Mouse (Mus musculus) kidney, adult 2 months (tissue): ENCODE results near the gene Raver1. TPM values are rescaled to one million over a fixed set of nuclear protein-coding genes. Genes with fewer than 3 reads are reported as not detected.

ENCODE experiments used
- DNase-seq: peaks from one replicate; pipeline ENCODE4 v3.0.0; 2021
- H3K27ac ChIP-seq: fragments of 200-500 bp; 2 replicates; pipeline ENCODE4 v1.5.1; 2012; ENCODE audit warnings: low read depth, low read length, control low read depth, inconsistent platforms; ENCODE audit not compliant: insufficient read depth
- H3K27me3 ChIP-seq: fragments of 200-500 bp; replicated peaks from 2 replicates; pipeline ENCODE4 v1.6.1; 2012; ENCODE audit warnings: mild to moderate bottlenecking, moderate library complexity, low read length, inconsistent platforms; ENCODE audit not compliant: control insufficient read depth, insufficient read depth
- H3K36me3 ChIP-seq: fragments of 200-500 bp; 2 replicates; pipeline ENCODE4 v1.6.1; 2012; ENCODE audit warnings: mild to moderate bottlenecking, moderate library complexity, low read length, inconsistent platforms; ENCODE audit not compliant: control insufficient read depth, insufficient read depth
- H3K4me1 ChIP-seq: fragments of 200-500 bp; 2 replicates; pipeline ENCODE4 v1.6.1; 2011; ENCODE audit warnings: low read length; ENCODE audit not compliant: control insufficient read depth, insufficient read depth
- H3K4me3 ChIP-seq: fragments of 200-500 bp; 2 replicates; pipeline ENCODE4 v1.5.1; 2011; ENCODE audit warnings: mild to moderate bottlenecking, low read depth, low read length, control low read depth; ENCODE audit not compliant: insufficient read depth
- CTCF ChIP-seq: fragments of 200-500 bp; conservative IDR thresholded peaks from 2 replicates; pipeline ENCODE4 v1.5.1; 2011; ENCODE audit warnings: low read depth, mild to moderate bottlenecking, control low read depth, low read length, moderate library complexity, mixed read lengths; ENCODE audit not compliant: insufficient read depth, insufficient read length
- POLR2A ChIP-seq: fragments of 200-500 bp; IDR thresholded peaks from one replicate; pipeline ENCODE4 v1.6.1; 2011; ENCODE audit warnings: low read depth, low read length, control low read depth
- WGBS: fragments of 180-500 bp; shearing (Covaris S2); methylation state at CpG from one replicate; pipeline ENCODE4 v1.1.7; 2018; 5-methylcytosine and 5-hydroxymethylcytosine counted together
- polyA plus RNA-seq: library from polyadenylated mRNA; depleted of rRNA; stranded (reverse); fragments of >200 nt; gene quantifications from 2 replicates; pipeline ENCODE4 v1.2.3, GENCODE M21; 2012; rRNA removed

The Raver1 gene
- polyA plus RNA-seq = 45.8 and 47.3 TPM in 2 replicates

DNA sequence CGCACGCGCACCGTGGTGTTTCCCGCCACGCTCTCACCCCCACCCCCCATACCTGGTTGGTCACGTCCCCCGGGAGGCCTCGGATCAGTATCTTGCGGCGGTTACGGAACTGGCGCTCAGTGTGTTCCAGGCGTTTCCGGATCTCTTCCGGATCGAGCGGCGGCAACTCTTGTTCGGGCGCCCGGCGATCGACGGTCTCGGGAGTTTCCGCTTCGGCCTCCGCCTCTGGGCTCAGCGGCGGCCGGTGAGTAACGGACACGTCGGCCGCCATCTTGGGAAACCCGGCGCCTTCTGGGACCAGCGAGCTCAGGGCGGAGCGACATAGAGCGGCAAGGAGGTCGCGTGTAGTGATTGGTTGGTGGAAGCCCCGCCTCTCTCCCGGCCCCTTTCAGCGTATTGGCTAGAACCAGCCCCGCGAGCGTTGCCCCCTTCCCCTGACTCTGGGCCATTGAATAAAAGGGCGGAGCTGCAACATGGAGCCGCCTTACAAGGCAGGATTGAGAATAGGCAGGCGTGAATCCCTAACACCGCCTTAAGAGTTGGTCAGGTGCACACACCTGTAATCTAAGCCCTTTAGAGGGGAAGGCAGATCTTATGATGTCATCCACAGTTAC lies at the start of gene Raver1, which contains the start of gene Gm38431:
Gene Raver1 (minus strand): TSS at position 302 of the 614 bp plus-strand sequence.
Gene Gm38431 (minus strand): TSS at position 291 of the 614 bp plus-strand sequence.
- under 1% methylated on average over 54 of the region's 54 CpGs for WGBS

DNA sequence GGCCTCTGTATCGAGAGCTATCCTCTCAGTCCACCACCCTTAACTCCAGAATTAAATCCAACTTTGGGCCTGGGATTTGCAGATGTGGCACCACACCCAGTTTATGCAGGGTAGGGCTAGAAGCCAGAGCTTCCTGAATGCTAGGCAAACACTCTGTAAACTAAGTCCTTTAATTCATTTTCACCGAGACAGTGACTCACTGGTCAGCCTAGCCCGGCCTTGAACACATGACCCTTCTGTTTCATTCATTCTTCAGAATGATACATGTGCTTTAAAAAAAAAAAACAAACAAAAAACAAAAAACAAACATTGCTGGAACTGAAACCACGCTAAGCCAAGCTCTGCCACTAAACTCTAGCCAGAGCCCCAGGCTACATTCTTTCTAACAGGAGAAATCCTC lies 46.6 kb upstream of the Raver1 start:
- H3K4me1 ChIP-seq = peaks cover 6% of the 10 kb centered on the region
- TF ChIP-seq CTCF = no peak
- no peak for TF ChIP-seq POLR2A
- H3K27ac ChIP-seq = no peak overlapping the region
- no peak for DNase-seq
- H3K27me3 ChIP-seq = no peaks in the 10 kb centered on the region
- no peak overlapping the region for H3K4me3 ChIP-seq
- H3K36me3 ChIP-seq = no peaks in the 10 kb centered on the region; the same call in none of the 2 replicates
- WGBS = 70% methylated on average over 4 of the region's 4 CpGs

More for the DNA sequence above, at the start of gene Raver1, which contains the start of gene Gm38431:
- no peaks in the 10 kb centered on the region for H3K27me3 ChIP-seq
- H3K36me3 ChIP-seq = 0 out of 2 replicates have a peak, but pooled peaks cover 1% of the 10 kb centered on the region
- TF ChIP-seq POLR2A = no peak
- TF ChIP-seq CTCF = no peak
- H3K4me1 ChIP-seq = peaks cover 4% of the 10 kb centered on the region; the same call in 1 of the 2 replicates
- H3K27ac ChIP-seq = peak within 1 kb of the TSS; percentile 68
- peak within 1 kb of the TSS; percentile 78 for H3K4me3 ChIP-seq
- peak; percentile 99 for DNase-seq

DNA sequence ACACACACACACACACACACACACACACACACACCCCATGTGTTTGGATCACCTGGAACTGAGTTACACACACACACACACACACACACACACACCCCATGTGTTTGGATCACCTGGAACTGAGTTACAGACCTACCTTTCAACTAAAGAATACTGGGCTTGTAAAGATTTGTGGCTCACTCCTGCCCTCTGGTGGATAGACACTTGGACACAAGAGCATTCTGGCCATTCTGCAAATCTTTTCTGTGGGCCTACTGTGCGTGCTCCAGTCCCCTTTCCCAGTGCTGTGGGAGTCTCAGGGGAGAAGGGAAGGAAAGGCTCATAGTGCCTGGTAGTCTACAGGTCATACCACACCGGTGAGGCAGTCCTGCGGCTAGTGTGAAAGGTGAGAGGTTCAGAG lies 45.4 kb upstream of the Raver1 start:
- Histone ChIP-seq H3K36me3 (no peaks in the 10 kb centered on the region; the same call in none of the 2 replicates), H3K4me1 (peaks cover 6% of the 10 kb centered on the region), H3K27me3 (no peaks in the 10 kb centered on the region), H3K4me3 (no peak overlapping the region), H3K27ac (peak overlapping the region; percentile 26; the same call in 1 of the 2 replicates)
- peak; percentile 69 for DNase-seq
- TF ChIP-seq POLR2A = no peak
- TF ChIP-seq CTCF = peak; percentile 56
- 57% methylated on average over 3 of the region's 3 CpGs for WGBS

DNA sequence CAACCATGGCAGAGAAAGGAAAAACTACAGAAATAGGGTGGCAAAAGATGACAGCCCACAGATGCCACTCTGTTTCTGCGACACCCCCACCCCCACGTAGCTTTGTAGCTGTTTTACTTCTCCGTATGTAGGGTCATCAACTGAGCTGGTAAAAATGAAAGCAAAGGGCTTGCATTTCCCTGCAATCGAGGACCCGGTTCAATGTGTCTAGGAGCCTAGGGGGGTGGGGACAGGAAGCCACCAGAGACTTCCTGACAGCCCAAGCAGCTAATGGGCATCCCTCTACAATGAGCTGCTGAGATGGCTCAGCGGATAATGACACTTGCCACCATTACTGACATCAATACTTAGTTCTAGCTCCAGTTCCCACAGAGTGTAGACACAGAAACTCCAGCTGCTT lies 44.6 kb upstream of the Raver1 start:
- no peaks in the 10 kb centered on the region for H3K27me3 ChIP-seq
- DNase-seq = peak; percentile 59
- no peak overlapping the region for H3K4me3 ChIP-seq
- peaks cover 6% of the 10 kb centered on the region for H3K4me1 ChIP-seq
- no peaks in the 10 kb centered on the region for H3K36me3 ChIP-seq
- TF ChIP-seq CTCF (no peak), POLR2A (no peak)
- H3K27ac ChIP-seq = peak overlapping the region; percentile 70
- WGBS = 67% methylated on average over 6 of the region's 6 CpGs

- DNase-seq = no peak
- H3K4me1 ChIP-seq = peaks cover 6% of the 10 kb centered on the region
- H3K4me3 ChIP-seq = no peak overlapping the region
- peak overlapping the region; percentile 70 for H3K27ac ChIP-seq
- no peaks in the 10 kb centered on the region for H3K36me3 ChIP-seq
- H3K27me3 ChIP-seq = no peaks in the 10 kb centered on the region
- 43% methylated on average over 1 of the region's 1 CpGs for WGBS
- TF ChIP-seq CTCF (no peak), POLR2A (no peak)
These were observed 44.2 kb upstream of the Raver1 start for GRCm38 (mm10) chr9:21135941-21136381.

DNA sequence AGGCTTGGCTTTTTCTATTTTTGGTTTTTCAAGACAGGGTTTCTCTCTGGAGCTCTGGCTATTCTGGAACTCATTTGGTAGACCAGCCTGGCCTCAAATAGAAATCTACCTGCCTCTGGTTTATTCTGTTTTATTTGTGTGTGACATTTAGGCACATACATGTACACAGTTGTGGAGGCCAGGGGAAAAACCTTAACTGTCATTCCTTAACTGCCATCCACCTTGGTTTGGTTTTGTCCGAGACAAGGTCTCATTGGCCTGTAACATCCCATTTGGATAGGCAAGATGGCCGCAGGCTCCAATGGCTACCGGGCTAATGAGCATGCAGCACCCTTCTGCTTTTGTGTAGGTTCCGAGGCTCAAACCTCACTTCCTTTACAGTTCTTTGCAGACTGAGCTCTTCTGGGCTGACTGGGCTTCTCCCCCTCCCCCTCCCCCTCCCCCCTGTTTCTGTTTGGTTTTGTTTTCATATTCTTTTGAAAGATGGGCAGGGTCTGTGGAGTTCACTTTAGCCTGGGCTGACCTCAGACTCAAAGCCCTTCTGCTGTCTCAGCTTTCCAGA lies 43.6 kb upstream of the Raver1 start:
- DNase-seq = no peak
- H3K27me3 ChIP-seq = no peaks in the 10 kb centered on the region
- peak overlapping the region; percentile 81 for H3K27ac ChIP-seq
- H3K4me1 ChIP-seq = peaks cover 7% of the 10 kb centered on the region
- no peaks in the 10 kb centered on the region for H3K36me3 ChIP-seq
- 79% methylated on average over 4 of the region's 4 CpGs for WGBS
- TF ChIP-seq POLR2A (no peak), CTCF (no peak)
- no peak overlapping the region for H3K4me3 ChIP-seq
